Mouse (Mus musculus) heart, postnatal 14 days (tissue): ENCODE results near the gene Gm6164. TPM values are rescaled to one million over a fixed set of nuclear protein-coding genes. Genes with fewer than 3 reads are reported as not detected.
"Not testable (repeated sequence)": the region's sequence is repeated elsewhere in the genome, so short reads cannot be mapped to it uniquely, and the experiment has no call there.

Source experiments
- DNase-seq, 2 experiments: peaks; one replicate each; pipeline ENCODE4 v3.0.0; 2021 to 2022
- intact Hi-C: fragments of 180-260 bp; cut with DNase I; formaldehyde crosslinking; loops from one replicate; pipeline ENCODE4 v1.15.1; 2025
- long read RNA-seq, 2 experiments: library from polyadenylated mRNA; stranded (forward); transcript quantifications; one replicate each; pipeline ENCODE4 v2.0.0; 2021
- total RNA-seq, 2 experiments: library from RNA; stranded (reverse); gene quantifications; 2 replicates each; pipeline ENCODE4 v1.2.3; 2021

The Gm6164 gene
- not detected for total RNA-seq
- long read RNA-seq, experiment 1, result 0 reads
- long read RNA-seq, experiment 2, result 0 reads

GRCm38 (mm10) chr7:20205507-20205906, at the start of gene Gm6164:
Gm6164 (minus strand) TSS chr7:20205607.
- DNase-seq, intact Hi-C loops: not testable (repeated sequence)

GRCm38 (mm10) chr7:20233728-20234127, 28.3 kb upstream of the Gm6164 start, which contains the start of gene Gm4498:
Gm4498 (minus strand) TSS chr7:20233828.
- DNase-seq, intact Hi-C loops: not testable (repeated sequence)

- DNase-seq, intact Hi-C loops: not testable (repeated sequence)
Measured at GRCm38 (mm10) chr7:20193410-20193809, 12.0 kb downstream of the Gm6164 start, which contains the start of gene Vmn1r95. Vmn1r95 (plus strand) TSS chr7:20193710.

GRCm38 (mm10) chr7:20168277-20168676, 37.1 kb downstream of the Gm6164 start, which contains the start of gene Vmn1r94:
Vmn1r94 (minus strand) TSS chr7:20168377.
- intact Hi-C loops, result not testable (repeated sequence)

More at GRCm38 (mm10) chr7:20168277-20168676, 37.1 kb downstream of the Gm6164 start, which contains the start of gene Vmn1r94:
- not testable (repeated sequence) for DNase-seq

Other genes with a start within 250 kb of the Gm6164 start
- gene Ceacam20, start 240.2 kb downstream of the Gm6164 start, total RNA-seq, result not detected
- not detected for gene Nlrp9b, start 214.1 kb downstream of the Gm6164 start, total RNA-seq
- gene Vmn1r91, start 105.9 kb downstream of the Gm6164 start, total RNA-seq, result not detected
- not detected for gene Gm16442, start 83.0 kb downstream of the Gm6164 start, total RNA-seq
- not detected for gene Vmn1r93, start 66.5 kb downstream of the Gm6164 start, total RNA-seq
- not detected for gene Vmn1r94, start 37.2 kb downstream of the Gm6164 start, total RNA-seq
- not detected for gene Vmn1r95, start 11.9 kb downstream of the Gm6164 start, total RNA-seq
- gene Gm4498, start 28.2 kb upstream of the Gm6164 start, total RNA-seq, result not detected
- gene Gm5890, start 57.2 kb upstream of the Gm6164 start, total RNA-seq, result not detected
- not detected for gene Gm4133, start 128.5 kb upstream of the Gm6164 start, total RNA-seq
- not detected for gene Gm5728, start 169.8 kb upstream of the Gm6164 start, total RNA-seq
- not detected for gene Vmn1r100, start 212.3 kb upstream of the Gm6164 start, total RNA-seq
- not detected for gene Vmn1r101, start 237.0 kb upstream of the Gm6164 start, total RNA-seq